Mouse (Mus musculus) neural tube, embryonic 14.5 days (tissue): Measurements from ENCODE around the gene Agps. TPM values are rescaled to one million over a fixed set of nuclear protein-coding genes. Genes with fewer than 3 reads are reported as not detected.

ENCODE experiments used
- ATAC-seq: fragments of 200-750 bp; cut with Nextera tagmentation; 2 replicates; pipeline ENCODE4 v1.8.0; 2017; ENCODE audit warnings: low read depth, mild to moderate bottlenecking, moderate TSS enrichment, moderate library complexity
- H3K27ac ChIP-seq: fragments of 300-500 bp; sonication (generic); 2 replicates; pipeline ENCODE4 v1.5.1; 2014; ENCODE audit warnings: low read depth, mild to moderate bottlenecking, control low read depth, low read length, moderate library complexity, mixed read lengths
- H3K27me3 ChIP-seq: fragments of 300-500 bp; sonication (generic); 2 replicates; pipeline ENCODE4 v1.6.1; 2014; ENCODE audit warnings: low read length; ENCODE audit not compliant: control insufficient read depth, insufficient read depth
- H3K36me3 ChIP-seq: fragments of 300-500 bp; sonication (generic); 2 replicates; pipeline ENCODE4 v1.6.1; 2014; ENCODE audit warnings: low read length, mixed read lengths; ENCODE audit not compliant: control insufficient read depth, insufficient read depth
- H3K4me1 ChIP-seq: fragments of 300-500 bp; sonication (generic); 2 replicates; pipeline ENCODE4 v1.6.1; 2014; ENCODE audit warnings: low read length; ENCODE audit not compliant: control insufficient read depth, insufficient read depth
- H3K4me2 ChIP-seq: fragments of 300-500 bp; sonication (generic); 2 replicates; pipeline ENCODE4 v1.6.1; 2014; ENCODE audit warnings: mild to moderate bottlenecking, low read depth, low read length, control low read depth
- H3K4me3 ChIP-seq: fragments of 300-500 bp; sonication (generic); 2 replicates; pipeline ENCODE4 v1.5.1; 2014; ENCODE audit warnings: low read depth, low read length, control low read depth, mixed read lengths
- H3K9ac ChIP-seq: fragments of 300-500 bp; sonication (generic); replicated peaks from 2 replicates; pipeline ENCODE4 v1.6.1; 2014; ENCODE audit warnings: low read depth, mild to moderate bottlenecking, control low read depth, low read length, mixed read lengths
- H3K9me3 ChIP-seq: fragments of 300-500 bp; sonication (generic); 2 replicates; pipeline ENCODE4 v1.6.1; 2016; ENCODE audit warnings: low read length; ENCODE audit not compliant: control insufficient read depth
- WGBS: fragments of 180-500 bp; shearing (Covaris S2); extraction: QIAGEN DNeasy Blood & Tissue Kit; methylation state at CpG from one replicate; pipeline ENCODE4 v1.1.7; 2014; 5-methylcytosine and 5-hydroxymethylcytosine counted together
- polyA plus RNA-seq: library from polyadenylated mRNA; unstranded; fragments of >200 nt; fragmentation: Nextera tagmentation; extraction: Ambion mirVana; gene quantifications from 2 replicates; pipeline ENCODE4 v1.2.1, GENCODE M21; 2014

The Agps gene
- polyA plus RNA-seq, 1 experiment from 2014 or later = 35.1 TPM

DNA sequence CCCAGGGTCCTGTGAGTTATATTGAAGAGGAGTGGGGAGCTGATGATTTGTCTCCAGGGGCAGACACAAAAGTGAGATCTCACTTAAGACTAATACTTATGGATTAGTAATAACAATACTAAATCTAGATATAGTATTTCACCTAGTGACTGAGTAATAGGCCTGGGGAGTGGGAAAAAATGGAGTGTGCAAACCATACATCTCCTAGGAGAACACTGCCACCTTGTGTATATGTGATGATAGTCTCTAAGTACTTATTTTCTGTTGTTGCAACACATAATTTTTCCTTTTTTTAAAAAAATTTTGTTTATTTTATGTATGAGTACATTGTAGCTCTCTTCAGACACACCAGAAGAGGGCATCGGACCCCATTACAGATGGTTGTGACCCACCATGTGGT is 15.7 kb downstream of the Agps start:
- Histone ChIP-seq H3K27me3 (no peaks in the 10 kb centered on the region), H3K4me3 (no peak overlapping the region), H3K9me3 (no peaks in the 10 kb centered on the region), H3K27ac (no peak overlapping the region), H3K4me1 (no peaks in the 10 kb centered on the region), H3K9ac (no peak overlapping the region), H3K36me3 (no peaks in the 10 kb centered on the region), H3K4me2 (no peak overlapping the region)
- WGBS = 100% methylated on average over 1 of the region's 1 CpGs
- no peak for ATAC-seq

DNA sequence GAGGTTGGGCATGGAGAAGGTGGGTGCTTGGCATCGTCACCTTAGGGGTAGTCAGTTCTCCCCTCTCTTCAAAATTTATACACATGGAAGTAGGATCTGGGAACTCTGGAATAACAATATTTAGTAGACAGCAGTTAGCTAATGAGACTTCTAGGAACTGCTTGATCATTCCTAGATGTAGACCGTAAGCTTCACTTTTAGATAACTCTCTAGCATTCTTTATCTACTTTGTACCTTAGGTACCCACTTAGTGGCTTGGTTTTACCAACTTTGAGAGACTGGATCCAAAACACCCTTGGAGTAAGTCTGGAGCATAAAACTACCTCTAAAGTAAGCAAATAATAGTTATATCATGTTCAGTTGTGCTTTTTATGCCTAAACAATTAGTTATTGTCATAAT is 20.5 kb downstream of the Agps start:
- no peaks in the 10 kb centered on the region for H3K9me3 ChIP-seq
- H3K36me3 ChIP-seq = no peaks in the 10 kb centered on the region
- H3K27me3 ChIP-seq = no peaks in the 10 kb centered on the region
- H3K4me1 ChIP-seq = no peaks in the 10 kb centered on the region
- H3K4me2 ChIP-seq = no peak overlapping the region
- ATAC-seq = no peak
- H3K4me3 ChIP-seq = no peak overlapping the region
- H3K9ac ChIP-seq = no peak overlapping the region
- no peak overlapping the region for H3K27ac ChIP-seq
- WGBS = 94% methylated on average over 2 of the region's 2 CpGs

DNA sequence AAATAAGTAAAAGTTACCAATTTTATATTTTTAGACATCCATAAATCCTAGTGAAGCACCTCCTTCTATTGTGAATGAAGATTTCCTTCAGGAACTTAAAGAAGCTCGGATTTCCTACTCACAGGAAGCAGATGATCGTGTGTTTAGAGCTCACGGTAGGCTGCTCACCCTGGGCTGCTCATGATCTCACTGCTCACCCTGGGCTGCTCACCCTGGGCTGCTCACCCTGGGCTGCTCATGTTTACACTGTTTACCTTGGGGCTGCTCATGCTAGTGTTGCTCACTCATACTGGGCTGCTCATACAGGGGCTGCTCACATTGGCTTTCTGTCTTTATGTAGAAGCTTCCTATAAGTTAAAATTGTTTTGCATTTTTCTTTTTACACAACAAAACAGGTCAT is 22.2 kb downstream of the Agps start:
- ATAC-seq = no peak
- H3K4me1 ChIP-seq = no peaks in the 10 kb centered on the region
- H3K4me3 ChIP-seq = no peak overlapping the region
- H3K9me3 ChIP-seq = no peaks in the 10 kb centered on the region
- no peaks in the 10 kb centered on the region for H3K27me3 ChIP-seq
- H3K9ac ChIP-seq = no peak overlapping the region
- no peak overlapping the region for H3K4me2 ChIP-seq
- H3K27ac ChIP-seq = no peak overlapping the region
- WGBS = 64% methylated on average over 3 of the region's 3 CpGs
- no peaks in the 10 kb centered on the region for H3K36me3 ChIP-seq

DNA sequence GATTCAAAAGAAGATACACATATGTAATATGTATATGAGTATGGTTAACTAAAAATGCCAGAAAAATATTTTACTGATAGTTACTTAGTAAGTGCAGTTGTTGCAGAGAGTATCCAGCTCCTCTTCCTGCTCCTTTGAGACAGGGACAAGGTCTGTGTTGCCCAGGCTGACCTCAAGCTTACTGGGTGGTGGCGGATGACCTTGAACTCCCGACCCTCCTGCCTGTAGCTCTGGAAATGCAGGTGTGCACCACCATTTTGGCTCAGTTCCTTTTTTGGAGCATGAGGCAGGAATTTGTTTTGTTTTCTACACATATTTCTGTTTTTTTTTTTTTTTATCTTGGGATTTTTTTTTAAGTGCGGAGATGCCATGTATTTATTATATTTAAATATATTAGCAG is 29.1 kb downstream of the Agps start:
- WGBS = 100% methylated on average over 3 of the region's 3 CpGs
- ATAC-seq = no peak
- Histone ChIP-seq H3K4me1 (no peaks in the 10 kb centered on the region), H3K9me3 (no peaks in the 10 kb centered on the region), H3K9ac (no peak overlapping the region), H3K27me3 (no peaks in the 10 kb centered on the region), H3K36me3 (peaks cover 4% of the 10 kb centered on the region; the same call in 1 of the 2 replicates), H3K4me3 (no peak overlapping the region), H3K27ac (no peak overlapping the region), H3K4me2 (no peak overlapping the region)

DNA sequence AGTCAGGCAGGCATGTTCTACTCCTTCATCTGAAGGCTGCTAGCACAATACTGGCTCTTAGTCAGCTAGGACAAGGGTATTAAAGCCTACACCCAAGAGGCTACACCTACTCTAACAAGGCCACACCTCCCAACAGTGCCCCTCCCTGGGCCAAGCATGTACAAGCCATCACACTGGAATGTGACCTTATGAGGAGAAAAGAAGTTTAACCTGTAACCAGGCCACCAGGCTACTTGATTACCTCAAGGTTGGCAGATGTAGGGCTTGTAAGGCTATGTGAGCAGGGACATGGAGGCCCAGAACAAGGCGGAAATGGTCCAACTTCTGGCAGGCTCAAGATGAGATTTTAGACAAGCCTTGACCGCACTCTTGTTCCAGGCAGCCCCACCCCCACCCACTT is 37.6 kb downstream of the Agps start:
- H3K27me3 ChIP-seq = no peaks in the 10 kb centered on the region
- no peaks in the 10 kb centered on the region for H3K9me3 ChIP-seq
- 98% methylated on average over 2 of the region's 2 CpGs for WGBS
- ATAC-seq = no peak
- H3K36me3 ChIP-seq = no peaks in the 10 kb centered on the region
- no peak overlapping the region for H3K9ac ChIP-seq
- H3K27ac ChIP-seq = no peak overlapping the region
- H3K4me2 ChIP-seq = no peak overlapping the region
- no peaks in the 10 kb centered on the region for H3K4me1 ChIP-seq
- no peak overlapping the region for H3K4me3 ChIP-seq

DNA sequence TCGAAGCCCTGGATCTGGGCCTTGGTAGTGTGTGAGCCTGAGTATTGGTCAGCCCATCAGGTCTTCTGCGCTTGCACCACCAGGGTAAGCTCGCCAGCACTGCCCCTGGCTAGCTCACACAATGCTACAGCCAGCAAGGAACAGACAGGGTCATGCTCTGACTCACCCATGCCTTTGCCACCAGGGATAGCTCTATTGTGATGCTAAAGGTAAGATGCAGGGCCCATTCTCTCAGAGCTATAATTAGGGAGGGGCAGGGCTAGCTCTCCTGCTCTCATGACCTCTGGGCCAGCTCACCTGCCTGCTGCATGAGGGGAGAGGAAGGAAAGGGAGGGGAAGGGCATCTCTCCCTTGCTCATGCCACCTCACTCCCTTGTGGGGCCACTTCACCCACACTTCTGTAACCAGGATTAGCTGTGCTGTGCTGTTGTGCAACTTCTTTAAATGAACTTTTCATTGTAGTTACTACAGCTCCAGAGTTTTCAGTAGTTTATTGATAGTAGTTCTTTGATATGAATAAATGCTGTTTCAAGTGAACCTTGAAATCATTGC is 42.1 kb downstream of the Agps start:
- Histone ChIP-seq H3K4me2 (no peak overlapping the region), H3K36me3 (no peaks in the 10 kb centered on the region), H3K27me3 (no peaks in the 10 kb centered on the region), H3K9ac (no peak overlapping the region), H3K4me3 (no peak overlapping the region), H3K4me1 (no peaks in the 10 kb centered on the region), H3K9me3 (no peaks in the 10 kb centered on the region), H3K27ac (no peak overlapping the region)
- 69% methylated on average over 3 of the region's 3 CpGs for WGBS
- no peak for ATAC-seq

DNA sequence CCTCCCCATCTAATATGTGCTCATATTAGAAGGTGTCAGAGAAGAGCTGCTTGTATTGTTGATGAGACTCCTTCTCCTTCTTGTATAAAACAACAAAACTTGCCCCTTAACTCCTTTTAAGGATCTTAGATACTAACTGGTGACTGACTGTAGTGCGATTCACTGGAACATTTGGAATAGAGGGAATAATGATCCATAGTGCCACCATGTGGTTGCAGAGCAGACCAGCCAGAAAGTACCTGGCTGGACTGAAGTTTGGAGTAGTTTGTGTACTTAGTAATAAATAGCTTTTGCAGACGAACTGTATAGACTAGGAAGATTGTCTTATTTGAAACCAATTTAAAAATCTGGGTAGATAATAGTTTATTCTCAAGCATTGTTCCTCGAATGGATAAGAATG is 47.8 kb downstream of the Agps start:
- no peak overlapping the region for H3K27ac ChIP-seq
- no peaks in the 10 kb centered on the region for H3K36me3 ChIP-seq
- no peaks in the 10 kb centered on the region for H3K4me1 ChIP-seq
- WGBS = 48% methylated on average over 3 of the region's 3 CpGs
- no peak overlapping the region for H3K4me3 ChIP-seq
- ATAC-seq = no peak
- no peaks in the 10 kb centered on the region for H3K27me3 ChIP-seq
- H3K9ac ChIP-seq = no peak overlapping the region
- H3K9me3 ChIP-seq = no peaks in the 10 kb centered on the region
- H3K4me2 ChIP-seq = no peak overlapping the region

DNA sequence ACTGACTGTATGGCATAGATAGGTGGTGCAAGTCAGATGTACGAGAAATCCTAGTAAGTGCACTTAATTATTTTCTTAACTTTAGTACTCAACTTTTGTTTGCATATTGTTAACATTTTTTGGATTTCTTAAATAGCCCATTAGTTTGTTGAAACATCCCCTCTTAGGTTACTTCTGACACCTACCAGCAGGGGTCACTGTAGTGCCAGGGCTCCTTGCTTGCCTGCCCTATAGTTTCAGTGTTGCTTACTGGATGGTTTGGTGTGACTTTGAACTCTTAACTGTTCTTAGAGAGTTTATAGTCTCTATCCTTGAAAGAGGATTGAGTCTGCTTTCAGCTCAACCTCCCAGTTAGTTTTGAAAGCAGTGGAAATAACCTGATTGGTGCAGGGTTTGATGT is 51.6 kb downstream of the Agps start:
- Histone ChIP-seq H3K27ac (no peak overlapping the region), H3K4me2 (no peak overlapping the region), H3K9ac (no peak overlapping the region), H3K4me3 (no peak overlapping the region), H3K27me3 (no peaks in the 10 kb centered on the region), H3K36me3 (no peaks in the 10 kb centered on the region), H3K4me1 (no peaks in the 10 kb centered on the region), H3K9me3 (no peaks in the 10 kb centered on the region)
- WGBS = 53% methylated on average over 1 of the region's 1 CpGs
- no peak for ATAC-seq

DNA sequence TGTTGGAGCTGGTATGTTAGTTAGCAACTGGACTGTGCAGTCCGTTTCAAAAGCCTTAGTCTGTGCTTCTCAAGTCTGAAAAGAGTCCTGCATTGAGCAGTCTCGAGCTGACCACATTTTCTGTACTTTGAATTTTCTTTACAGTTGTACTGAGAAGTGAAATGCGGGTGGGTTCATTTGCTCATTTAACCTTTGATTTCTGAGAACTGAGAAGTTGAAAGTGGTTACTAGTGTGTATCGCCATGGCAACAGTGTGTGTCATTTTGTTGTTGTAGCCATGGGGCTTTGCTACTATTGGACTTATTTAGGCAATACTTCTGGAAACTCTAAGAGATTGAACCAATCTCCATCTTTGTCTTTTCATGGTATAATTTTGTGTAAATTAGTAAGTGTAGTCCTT is 60.0 kb downstream of the Agps start:
- ATAC-seq = no peak
- Histone ChIP-seq H3K27me3 (no peaks in the 10 kb centered on the region), H3K27ac (no peak overlapping the region), H3K4me2 (no peak overlapping the region), H3K4me3 (no peak overlapping the region), H3K4me1 (no peaks in the 10 kb centered on the region), H3K9ac (no peak overlapping the region), H3K9me3 (no peaks in the 10 kb centered on the region), H3K36me3 (no peaks in the 10 kb centered on the region)
- 58% methylated on average over 4 of the region's 4 CpGs for WGBS

DNA sequence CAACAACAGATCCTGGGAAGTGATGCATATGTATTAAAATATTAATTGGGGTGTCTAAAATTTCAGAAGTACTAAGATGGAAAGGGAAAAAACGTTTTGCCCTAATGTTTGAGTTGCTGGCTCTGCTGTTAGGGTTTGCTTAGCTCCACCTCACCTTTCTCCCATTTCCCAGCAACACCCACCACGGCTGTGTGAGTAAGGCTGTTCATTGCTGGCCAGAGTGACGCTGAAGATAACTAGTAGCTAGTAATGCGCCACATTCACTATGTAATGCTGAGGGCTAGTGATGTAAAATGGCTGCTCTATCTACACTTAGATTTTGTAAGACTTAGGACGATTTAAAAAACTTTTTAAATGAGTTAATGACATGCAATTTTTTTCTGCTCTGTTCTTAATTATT is 63.7 kb downstream of the Agps start:
- Histone ChIP-seq H3K9ac (no peak overlapping the region), H3K4me1 (no peaks in the 10 kb centered on the region), H3K36me3 (no peaks in the 10 kb centered on the region), H3K27ac (no peak overlapping the region), H3K4me3 (no peak overlapping the region), H3K9me3 (no peaks in the 10 kb centered on the region), H3K4me2 (no peak overlapping the region), H3K27me3 (no peaks in the 10 kb centered on the region)
- no peak for ATAC-seq
- WGBS = 94% methylated on average over 5 of the region's 5 CpGs
